Mouse (Mus musculus): Measurements from ENCODE around the gene Iqcn. TPM values are rescaled to one million over a fixed set of nuclear protein-coding genes. Genes with fewer than 3 reads are reported as not detected.

The Iqcn gene
- polyA plus RNA-seq, 1 experiment = 0.40 TPM

DNA sequence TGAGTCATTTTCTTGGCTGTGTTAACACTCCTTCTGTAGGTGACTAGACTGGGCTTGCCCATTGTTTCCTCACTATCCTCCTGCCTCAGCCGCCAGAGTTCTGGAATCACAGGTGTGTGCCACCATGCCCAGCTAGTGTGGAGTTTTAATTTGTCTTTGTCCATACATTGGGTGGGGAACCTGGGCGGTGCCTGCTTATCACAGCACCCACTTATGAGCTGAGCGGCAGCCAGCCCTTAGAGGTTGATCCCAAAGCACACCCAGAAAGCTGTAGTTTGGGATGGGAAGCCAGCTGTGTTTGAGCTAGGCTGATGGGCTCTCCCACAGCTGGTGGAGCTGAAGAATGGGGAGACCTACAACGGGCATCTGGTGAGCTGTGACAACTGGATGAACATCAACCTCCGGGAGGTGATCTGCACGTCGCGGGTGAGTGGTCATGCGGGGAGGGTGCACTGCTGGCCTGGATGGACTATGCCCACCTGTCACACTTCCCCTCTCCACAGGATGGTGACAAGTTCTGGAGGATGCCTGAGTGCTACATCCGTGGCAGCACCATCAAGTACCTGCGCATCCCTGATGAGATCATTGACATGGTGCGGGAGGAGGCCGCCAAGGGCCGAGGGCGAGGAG lies 25.7 kb upstream of the Iqcn start:
- no peak for DNase-seq (ENCODE audit: extremely low spot score in 1 of 2, low spot score in 1 of 2)

DNA sequence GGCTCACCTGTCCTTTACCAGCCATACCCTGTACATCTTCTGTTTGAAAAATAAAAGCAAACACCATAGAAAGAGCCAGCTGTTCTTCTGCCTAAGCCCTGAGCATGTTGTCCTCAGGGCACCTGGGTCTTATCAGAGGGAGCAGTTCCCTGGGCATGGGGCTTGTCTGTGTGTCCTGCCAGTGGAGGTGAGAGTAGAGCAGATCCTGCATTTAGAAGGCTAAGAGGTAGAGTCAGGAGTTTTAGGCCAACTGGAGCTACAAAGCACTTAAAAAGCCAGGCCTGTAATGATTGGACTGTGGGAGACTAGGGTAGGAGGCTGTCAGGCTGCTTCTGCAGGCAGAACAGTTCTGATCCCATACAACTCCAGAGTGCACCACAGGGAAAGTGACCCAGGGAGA lies 24.6 kb upstream of the Iqcn start:
- no peak for DNase-seq (ENCODE audit: extremely low spot score in 1 of 2, low spot score in 1 of 2)

DNA sequence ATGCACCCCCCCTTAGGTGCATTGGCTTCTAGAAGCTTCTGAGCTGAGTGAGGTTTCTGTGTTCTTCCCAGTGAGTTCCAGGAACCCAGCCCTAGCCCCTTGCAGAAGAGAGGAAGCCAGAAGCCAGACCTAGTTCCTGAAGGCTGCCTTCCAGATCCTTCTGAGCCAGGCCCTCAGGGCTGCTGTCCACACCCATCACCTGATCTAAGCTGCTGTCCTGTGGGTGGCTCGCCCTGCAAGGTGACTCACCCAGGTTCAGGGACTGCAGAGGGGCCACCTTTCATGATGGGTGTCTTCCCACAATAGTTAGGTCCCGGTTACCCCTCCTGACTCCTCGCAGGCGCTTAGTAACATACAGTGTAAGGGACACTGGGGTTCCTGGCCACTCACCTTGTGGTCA lies 23.9 kb upstream of the Iqcn start:
- DNase-seq (ENCODE audit: extremely low spot score in 1 of 2, low spot score in 1 of 2) = no peak

DNA sequence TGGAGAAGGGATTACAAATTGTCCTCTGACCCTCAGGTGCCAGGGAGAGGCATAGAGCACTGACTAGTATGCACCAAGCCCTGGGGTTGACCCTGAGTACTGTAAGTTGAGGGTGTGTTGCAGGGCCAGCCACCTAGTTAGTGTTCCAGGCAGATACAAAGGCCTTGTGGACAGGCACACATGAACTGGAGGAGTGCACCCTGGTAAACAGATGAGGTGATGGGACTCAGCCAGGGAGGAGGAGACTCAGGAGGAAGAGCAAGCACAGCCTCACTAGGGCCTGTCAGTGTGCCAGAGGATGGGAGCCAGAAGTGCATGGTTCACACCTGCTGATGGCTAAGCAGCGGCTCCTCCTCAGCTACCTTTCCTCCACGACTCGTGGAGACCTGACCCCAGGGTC lies 23.2 kb upstream of the Iqcn start:
- DNase-seq (ENCODE audit: extremely low spot score in 1 of 2, low spot score in 1 of 2) = no peak

DNA sequence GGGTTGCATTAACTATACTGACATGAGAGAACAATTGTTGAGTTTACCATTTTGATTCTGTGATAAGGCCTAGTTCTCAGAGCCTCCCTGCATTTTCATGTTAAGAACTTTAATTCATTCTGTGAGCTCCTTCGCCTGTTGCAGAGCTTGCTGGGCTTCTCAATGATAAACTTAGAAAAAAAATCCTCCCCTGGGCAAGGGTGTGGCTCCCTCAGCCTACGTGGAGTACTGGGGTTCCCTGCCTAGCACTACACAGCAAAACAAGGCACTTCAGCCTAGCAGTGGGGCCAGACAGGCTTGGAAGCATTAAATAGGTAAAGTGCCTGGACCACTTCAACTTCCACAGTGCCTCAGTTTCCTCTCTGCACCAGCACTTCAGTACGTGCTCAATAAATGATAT lies 21.8 kb upstream of the Iqcn start:
- DNase-seq (ENCODE audit: extremely low spot score in 1 of 2, low spot score in 1 of 2) = no peak

DNA sequence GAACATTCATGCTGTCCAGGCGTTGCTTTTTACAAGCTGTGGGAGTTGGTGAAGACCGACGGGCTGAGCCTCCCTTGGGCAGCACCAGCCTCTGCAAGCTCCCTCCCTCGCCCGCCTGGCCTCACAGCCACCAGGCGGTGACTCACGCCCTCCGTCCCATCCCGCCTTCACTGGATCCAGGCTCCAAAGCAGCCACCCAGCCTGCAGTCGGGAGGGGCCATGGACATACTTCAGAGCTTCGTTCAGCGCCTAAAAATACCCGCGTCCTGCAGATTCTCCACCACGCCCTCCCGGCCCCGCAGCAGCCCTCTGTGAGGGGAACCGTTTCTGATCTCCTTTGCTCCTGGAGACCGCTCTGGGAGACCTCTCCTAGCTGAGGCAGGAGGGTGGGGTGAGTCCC lies 21.1 kb upstream of the Iqcn start:
- peak in 1 of 2 experiments; percentile 77 for DNase-seq (ENCODE audit: extremely low spot score in 1 of 2, low spot score in 1 of 2)

DNA sequence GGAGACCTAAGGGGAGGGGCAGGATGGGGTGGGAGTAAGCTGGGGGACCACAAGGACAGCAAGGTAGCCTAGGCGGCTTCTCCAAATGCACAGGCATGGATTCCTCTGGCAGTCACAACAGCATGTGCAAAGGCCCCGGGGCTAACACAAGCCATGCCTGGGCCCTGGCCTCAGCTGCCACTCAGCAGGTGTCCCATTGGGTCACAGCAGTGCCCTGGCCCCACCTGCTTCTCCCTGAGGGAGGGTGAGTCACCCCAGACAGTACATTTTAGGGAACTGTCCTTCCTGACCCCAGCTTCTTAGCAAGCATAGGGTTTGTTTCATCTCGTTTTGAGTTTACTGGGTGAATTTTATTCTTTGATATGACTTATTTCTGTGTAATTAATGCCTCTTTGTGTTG lies 20.6 kb upstream of the Iqcn start:
- DNase-seq (ENCODE audit: extremely low spot score in 1 of 2, low spot score in 1 of 2) = no peak

DNA sequence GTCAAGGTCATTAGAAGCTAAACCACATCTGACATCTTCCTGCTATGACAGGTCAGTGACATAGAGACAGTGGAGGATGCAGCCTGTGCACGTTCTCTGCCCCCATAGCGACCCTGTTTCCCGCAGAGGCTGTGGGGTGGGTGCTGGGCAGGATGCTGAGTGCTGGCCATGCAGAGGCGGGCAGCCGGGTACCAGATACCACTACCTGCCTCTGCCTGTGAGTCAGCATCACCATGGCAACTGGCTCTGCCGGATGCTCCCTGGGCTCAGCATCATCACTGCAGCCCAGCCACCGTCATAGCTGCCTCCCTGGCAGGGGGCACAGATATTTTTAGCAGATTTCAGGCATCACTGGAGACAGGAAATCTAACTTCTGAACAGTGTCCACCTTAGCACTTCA lies 19.0 kb upstream of the Iqcn start:
- DNase-seq (ENCODE audit: extremely low spot score in 1 of 2, low spot score in 1 of 2) = peak; percentile 88 to 90

DNA sequence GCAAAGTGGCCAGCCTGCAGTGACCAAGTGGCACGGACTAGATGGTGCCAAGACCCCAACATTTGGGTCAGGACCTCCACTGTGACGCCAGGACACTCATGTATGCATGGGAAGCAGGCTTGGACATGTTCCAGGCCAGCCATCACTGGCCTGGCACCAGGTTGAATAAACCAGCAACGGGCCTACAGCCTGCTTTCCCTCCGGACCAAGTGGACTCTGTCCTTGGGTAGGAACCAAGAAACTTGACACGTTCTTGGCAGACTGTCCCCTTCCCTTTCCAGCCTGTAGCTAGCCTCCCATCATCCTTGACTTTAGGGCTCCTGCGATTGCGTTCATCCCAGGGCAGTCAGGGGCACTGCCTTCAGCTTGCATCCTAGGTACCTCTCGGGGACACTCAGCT lies 15.7 kb upstream of the Iqcn start:
- no peak for DNase-seq (ENCODE audit: extremely low spot score in 1 of 2, low spot score in 1 of 2)

DNA sequence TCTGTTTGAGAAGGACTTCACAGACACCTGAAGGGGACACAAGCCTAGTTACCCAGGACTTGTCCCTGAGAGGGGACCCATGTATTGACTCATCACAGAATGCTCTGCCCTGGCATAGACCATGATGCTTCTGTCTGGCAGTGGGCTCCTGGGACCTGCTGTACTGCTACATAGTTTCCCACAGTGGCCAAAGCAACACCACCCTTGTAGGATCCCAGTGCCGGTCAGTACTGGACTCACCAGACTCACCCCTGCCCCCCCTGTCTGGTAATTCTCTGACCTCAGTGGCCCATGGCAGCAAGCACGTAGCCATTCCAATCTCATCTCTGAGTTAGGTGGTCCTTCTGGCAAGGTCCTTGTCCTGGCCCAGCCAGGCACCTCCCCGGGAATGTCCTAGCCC lies 15.1 kb upstream of the Iqcn start:
- DNase-seq (ENCODE audit: extremely low spot score in 1 of 2, low spot score in 1 of 2) = no peak

DNA sequence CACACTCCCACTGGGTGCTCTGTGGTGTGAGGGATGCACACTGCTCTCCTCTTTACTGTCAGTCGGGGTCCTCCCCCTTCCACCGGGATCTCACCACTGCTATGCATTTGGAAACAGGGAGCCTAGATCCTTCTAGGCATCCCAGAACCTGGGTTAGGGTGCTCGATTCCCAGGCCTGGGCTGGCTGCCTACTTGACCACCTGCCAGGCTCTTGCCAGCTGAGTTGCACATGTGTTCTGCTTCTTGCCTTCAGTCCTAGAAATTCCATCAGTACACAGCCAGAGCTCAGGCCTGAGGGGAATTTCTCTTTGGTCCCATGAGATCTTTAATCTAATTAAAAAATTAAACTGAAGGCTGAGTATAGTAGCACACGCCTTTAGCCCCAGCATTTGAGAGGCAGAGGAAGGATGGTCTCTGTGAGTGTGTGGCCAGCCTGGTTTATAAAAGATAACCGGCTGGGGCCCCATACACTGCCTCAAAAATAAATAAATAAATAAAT lies 13.3 kb upstream of the Iqcn start:
- no peak for DNase-seq (ENCODE audit: extremely low spot score in 1 of 2, low spot score in 1 of 2)

DNA sequence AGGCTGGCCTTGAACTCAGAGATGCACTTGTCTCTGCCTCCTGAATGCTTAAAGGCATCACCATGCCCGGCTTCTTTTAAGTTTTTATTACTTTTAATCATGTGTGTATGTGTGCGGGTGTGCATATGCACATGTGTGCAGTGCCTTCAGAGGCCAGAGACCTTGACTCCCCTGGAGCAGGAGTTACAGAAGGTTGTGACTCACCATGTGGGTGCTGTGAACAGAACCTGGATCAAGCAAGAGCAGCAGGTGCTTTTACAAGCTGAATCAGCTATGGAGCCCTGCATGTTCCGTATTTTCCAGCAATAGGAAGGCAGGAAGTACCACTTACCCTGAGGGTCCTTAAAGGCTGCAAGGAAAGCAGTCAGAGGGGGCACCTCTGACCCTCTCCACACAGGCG lies 12.0 kb upstream of the Iqcn start:
- DNase-seq (ENCODE audit: extremely low spot score in 1 of 2, low spot score in 1 of 2) = no peak

DNA sequence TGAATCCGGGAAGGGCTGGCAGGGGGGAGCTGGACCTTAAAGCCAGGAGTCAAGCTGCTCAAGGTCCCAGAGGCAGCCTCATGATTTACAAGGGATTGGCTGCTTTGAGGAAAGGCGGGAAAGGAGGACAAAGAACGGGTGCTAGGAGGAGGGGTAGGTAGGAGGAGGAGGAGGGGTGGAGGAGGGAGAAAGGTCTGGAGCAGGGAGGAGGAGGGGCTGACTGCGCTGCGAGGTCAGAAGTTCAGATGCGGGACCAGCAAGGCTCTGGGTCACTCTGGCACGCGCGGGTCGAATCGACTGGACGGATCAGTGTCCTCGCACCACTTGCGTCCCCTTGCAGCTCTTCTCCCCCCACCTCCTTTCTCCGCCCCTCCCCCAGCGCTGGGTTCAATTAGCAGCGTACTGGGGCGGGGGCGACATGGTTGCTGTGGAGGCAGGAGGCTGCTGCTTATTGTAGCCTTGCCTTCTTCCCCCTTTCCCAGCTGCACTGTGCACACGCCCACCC lies 11.5 kb upstream of the Iqcn start:
- no peak for DNase-seq (ENCODE audit: extremely low spot score in 1 of 2, low spot score in 1 of 2)

DNA sequence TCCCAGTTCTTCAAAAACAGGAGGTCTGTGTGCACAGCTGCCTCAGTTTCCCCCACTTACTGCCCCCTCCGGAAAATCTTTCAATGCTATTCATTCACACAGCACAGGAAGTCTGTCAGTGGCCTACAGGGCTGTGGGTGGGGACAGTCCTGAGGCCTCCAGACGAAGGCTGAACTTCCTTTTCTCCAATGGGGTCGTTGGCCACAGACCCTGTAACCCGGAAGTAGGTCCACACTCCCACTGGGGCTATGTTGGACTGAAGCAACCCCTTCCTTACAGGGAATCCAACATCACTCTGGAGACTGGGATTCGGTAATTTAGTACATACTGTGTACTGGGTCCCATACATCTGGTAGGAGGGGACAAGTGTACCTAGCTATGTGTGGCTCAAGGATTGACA lies 9.6 kb upstream of the Iqcn start:
- DNase-seq (ENCODE audit: extremely low spot score in 1 of 2, low spot score in 1 of 2) = no peak

DNA sequence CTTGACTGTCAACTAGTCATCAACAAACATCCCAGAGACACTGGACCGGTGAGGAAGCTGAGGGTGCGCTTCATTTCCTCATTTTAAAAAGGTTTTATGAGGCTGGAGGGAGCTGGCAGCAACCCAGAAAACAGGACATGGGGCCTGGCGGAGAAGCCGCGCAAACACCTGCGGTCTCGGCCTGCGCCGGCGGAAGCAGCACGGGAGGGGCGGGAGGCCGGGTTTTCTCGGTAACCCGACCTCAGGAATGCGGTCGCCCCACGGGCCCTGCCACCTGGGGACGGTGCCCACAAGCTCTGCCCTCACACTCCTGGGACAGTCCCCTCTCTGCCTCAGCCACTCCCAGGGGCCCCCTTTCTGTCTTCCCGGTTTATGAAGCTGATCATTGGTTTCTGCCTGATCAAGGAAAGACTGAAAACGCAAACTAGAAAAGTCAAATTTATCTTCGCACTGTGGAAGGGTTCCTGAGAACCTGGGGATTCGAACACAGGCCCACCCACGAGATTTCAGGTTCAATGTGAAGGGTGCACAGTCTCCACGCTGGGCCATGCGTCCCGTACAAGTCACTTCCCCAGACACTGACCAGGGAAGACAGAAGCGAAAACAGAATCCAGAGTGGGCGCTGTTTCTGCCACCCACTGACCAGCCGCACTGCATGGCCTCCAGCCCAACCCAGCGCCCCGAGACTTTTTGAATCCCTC lies 7.8 kb upstream of the Iqcn start:
- DNase-seq (ENCODE audit: extremely low spot score in 1 of 2, low spot score in 1 of 2) = no peak

DNA sequence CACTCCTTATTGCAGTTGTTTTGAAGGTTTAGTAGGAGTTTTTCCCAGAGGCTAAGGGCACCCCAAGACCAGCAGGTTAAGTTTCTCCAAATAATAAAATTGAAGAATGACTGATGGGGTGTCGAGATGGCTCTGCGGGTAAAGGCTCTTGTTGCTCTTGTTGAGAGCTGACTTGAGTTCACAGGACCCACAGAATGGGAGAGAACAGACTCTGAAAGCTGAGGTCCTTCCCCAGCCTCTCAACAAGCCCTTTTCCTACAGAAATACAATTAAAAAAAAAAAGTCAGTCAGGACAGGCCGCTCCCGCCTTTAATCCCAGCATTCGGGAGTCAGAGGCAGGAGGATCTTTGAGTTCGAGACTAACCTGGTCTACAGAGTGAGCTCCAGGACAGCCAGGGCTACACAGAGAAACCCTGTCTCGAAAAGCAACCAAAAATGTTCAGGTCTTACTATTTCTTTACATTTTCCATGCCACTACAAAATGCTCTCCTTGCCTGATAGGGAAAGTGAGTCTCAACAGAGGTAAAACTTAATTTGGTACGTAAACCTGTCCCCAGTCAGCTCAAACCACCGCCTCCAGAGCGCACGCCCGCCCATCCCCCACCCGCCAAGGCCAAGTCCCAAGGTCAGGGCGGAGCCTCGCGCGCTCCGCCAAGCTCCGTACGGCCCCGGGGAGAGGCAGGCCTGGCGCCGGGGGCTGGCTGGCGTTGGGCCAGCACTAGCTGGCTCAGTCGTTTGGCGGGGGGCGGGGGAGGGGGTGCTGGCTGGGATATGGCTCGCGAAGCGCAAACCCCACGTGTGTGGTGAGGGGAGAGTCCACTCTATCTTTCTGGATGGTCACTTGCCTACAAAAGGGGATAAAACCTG lies 7.0 kb upstream of the Iqcn start:
- DNase-seq (ENCODE audit: extremely low spot score in 1 of 2, low spot score in 1 of 2) = no peak

DNA sequence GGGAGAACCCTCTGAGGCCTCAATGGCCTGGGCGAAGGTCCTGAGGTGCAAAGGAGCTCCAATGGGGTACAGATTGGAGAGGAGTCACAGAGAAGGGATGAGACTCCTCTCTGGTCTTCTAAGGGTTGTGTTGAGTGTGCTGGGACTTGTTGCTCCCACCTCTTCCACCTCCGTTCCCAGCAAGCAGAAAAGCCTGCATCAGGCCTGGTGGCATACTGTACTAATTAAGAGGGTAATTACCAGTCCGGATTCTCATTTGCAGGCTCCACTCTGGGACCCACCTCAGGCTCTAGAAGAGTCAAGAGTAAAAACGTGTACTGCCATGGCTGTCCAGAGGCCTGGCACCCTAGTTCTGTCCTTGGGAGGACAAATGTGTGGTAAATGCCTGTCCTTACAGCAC lies 6.3 kb upstream of the Iqcn start:
- no peak for DNase-seq (ENCODE audit: extremely low spot score in 1 of 2, low spot score in 1 of 2)

DNA sequence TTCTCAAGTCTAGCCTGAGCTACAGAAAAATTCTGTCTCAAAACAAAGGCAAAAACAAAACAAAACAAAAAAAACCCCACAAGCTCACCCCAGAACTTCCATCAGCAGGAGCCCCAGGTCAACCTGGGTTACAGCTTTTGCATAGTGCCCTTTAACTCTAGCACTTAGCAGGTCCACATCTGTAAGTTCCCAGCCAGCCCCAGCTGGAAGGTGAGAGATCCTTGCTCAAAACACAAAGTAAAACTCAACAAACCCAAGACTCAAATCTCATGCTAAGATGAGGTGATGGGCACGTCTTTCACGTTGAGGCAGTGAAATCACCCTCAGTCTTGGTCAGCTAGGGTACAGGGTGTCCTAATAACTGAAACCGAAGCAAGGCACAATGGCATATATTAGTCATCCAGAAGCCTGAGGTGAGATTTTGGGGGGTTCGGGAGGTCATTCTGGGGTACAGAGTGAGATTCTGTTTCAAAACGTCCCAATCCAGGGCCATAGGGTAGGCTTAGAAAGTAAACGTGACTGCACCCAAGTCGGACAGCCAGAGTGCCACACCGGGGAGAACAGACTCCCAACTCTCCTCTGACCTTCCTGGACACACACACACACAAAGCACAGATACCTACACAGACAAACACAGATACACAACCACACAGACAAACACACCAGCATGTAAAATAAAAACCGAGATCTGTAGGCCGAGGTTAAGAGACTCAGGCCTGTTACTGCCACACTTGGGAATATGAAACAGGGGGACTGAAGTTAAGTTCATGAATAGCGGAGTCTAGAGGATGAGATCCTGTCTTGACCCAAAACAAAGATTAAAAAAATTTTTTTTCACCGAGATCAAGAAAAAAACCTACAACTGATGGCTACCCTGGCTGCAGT lies 5.6 kb upstream of the Iqcn start:
- no peak for DNase-seq (ENCODE audit: extremely low spot score in 1 of 2, low spot score in 1 of 2)

DNA sequence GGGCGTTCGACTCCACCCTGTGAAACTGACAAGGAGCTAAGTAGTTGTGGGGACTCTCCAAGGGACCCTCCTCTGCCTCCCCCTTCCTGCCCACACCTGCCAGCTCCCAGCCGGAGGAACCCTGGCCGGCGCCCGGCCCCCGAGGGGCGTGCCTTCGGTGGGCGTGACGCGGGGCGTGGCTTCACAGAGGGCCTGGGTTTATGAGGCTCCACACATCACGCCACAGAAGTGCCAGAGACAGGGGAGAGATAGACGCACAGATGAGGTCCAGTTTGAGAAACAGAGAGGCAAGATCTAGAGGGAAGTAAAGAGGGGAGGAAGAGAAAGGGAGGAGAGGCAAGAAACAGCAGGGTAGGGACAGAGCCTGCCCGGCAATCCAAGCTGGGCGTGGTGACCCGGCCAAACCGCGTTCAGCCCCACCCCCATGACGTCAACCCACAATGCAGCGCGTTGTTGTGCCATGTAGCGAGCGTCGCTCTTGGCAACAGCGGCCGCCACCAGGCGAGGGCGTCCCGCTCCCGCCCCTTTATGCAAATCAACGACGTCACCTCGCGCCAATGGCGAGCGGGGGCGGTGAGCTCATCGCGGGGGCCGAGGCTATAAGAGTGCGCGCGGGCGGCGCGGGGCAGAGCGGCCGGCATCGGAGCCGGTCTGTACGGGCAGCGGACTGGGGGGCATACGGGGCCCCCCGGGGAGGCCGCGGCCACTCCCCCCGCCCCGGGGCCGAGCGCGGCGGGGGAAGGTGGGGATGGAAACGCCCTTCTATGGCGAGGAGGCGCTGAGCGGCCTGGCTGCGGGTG lies 4.7 kb upstream of the Iqcn start, which contains the start of gene Jund:
TSS of gene Jund (plus strand) at position 640 of the 800 bp plus-strand sequence.
- DNase-seq (ENCODE audit: extremely low spot score in 1 of 2, low spot score in 1 of 2) = peak; percentile 97 to 99

All from frontal cortex, adult 2 months (tissue).